Mouse (Mus musculus) megakaryocyte, embryonic 14.5 days (primary cell): ENCODE data around the gene Spint1. TPM values are rescaled to one million over a fixed set of nuclear protein-coding genes. Genes with fewer than 3 reads are reported as not detected.

Experiments used
- H3K27me3 ChIP-seq: replicated peaks from 2 replicates; pipeline ENCODE3; 2012; ENCODE audit warnings: inconsistent platforms
- H3K36me3 ChIP-seq: replicated peaks from 2 replicates; pipeline ENCODE3; 2012; ENCODE audit warnings: low read length, inconsistent platforms, mixed read lengths
- H3K4me1 ChIP-seq: 2 replicates; pipeline ENCODE4 v1.6.1; 2012; ENCODE audit warnings: inconsistent platforms
- H3K4me3 ChIP-seq: replicated peaks from 2 replicates; pipeline ENCODE3; 2012; ENCODE audit warnings: moderate library complexity, mild to moderate bottlenecking, inconsistent platforms
- H3K9me3 ChIP-seq: 2 replicates; pipeline ENCODE4 v1.6.1; 2012; ENCODE audit warnings: inconsistent platforms
- FLI1 ChIP-seq: IDR thresholded peaks from 2 replicates; pipeline ENCODE4 v1.6.1; 2012; ENCODE audit warnings: low read length, inconsistent platforms, mixed read lengths
- GATA1 ChIP-seq: IDR thresholded peaks from 3 replicates; pipeline ENCODE4 v1.6.1; 2012; ENCODE audit warnings: mixed read lengths, low read length, inconsistent platforms, borderline replicate concordance
- polyA plus RNA-seq: library from polyadenylated mRNA; stranded (reverse); fragments of >175 nt; gene quantifications from 2 replicates; pipeline ENCODE4 v1.2.3, GENCODE M21; 2012; ENCODE audit warnings: low replicate concordance; ENCODE audit not compliant: insufficient read depth

The Spint1 gene
- polyA plus RNA-seq, 1 experiment, result not detected

GRCm38 (mm10) chr2:119263813-119264212 is 26.7 kb downstream of the Spint1 start:
- Histone ChIP-seq H3K27me3 (peaks cover 28% of the 10 kb centered on the region), H3K36me3 (no peaks in the 10 kb centered on the region), H3K4me3 (no peak overlapping the region), H3K4me1 (peaks cover 40% of the 10 kb centered on the region), H3K9me3 (no peaks in the 10 kb centered on the region)
- TF ChIP-seq FLI1 (no peak), GATA1 (no peak)

- Histone ChIP-seq H3K4me1 (peaks cover 31% of the 10 kb centered on the region), H3K9me3 (no peaks in the 10 kb centered on the region), H3K36me3 (no peaks in the 10 kb centered on the region), H3K4me3 (peak overlapping the region; percentile 94), H3K27me3 (peaks cover 42% of the 10 kb centered on the region)
- TF ChIP-seq GATA1, result no peak
- no peak for TF ChIP-seq FLI1
Measured at GRCm38 (mm10) chr2:119270286-119270642, 33.1 kb downstream of the Spint1 start.

GRCm38 (mm10) chr2:119270643-119271331 is 33.6 kb downstream of the Spint1 start, which contains the start of gene Rhov:
Gene Rhov (minus strand): TSS chr2:119271272.
- TF ChIP-seq FLI1 (no peak), GATA1 (no peak)
- H3K27me3 ChIP-seq, result peaks cover 42% of the 10 kb centered on the region
- no peaks in the 10 kb centered on the region for H3K9me3 ChIP-seq
- H3K4me3 ChIP-seq, result peak within 1 kb of the TSS; percentile 94
- H3K36me3 ChIP-seq, result no peaks in the 10 kb centered on the region
- peaks cover 31% of the 10 kb centered on the region for H3K4me1 ChIP-seq

DNA sequence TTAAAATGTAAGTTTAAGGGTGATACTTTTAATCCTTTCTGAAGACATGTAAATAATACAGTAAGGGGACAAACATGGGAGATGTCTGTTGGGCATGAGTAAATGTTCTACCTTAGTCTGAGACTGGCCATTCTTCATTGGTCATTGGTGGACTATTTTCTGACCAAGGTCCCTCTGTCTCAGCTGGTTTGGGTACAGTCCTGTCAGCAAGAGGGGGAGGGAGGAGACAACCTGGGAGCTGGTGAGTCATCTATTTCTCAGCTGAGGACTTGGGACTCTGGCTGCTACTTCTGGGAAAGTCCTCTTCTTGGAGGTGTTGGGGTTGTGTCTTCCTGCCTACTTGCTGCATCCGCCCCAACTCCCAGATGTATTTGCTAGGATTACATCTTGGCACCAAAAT is 37.0 kb downstream of the Spint1 start:
- Histone ChIP-seq H3K9me3 (no peaks in the 10 kb centered on the region), H3K4me3 (no peak overlapping the region), H3K4me1 (peaks cover 31% of the 10 kb centered on the region), H3K36me3 (no peaks in the 10 kb centered on the region), H3K27me3 (peaks cover 27% of the 10 kb centered on the region)
- TF ChIP-seq GATA1 (no peak), FLI1 (no peak)

DNA sequence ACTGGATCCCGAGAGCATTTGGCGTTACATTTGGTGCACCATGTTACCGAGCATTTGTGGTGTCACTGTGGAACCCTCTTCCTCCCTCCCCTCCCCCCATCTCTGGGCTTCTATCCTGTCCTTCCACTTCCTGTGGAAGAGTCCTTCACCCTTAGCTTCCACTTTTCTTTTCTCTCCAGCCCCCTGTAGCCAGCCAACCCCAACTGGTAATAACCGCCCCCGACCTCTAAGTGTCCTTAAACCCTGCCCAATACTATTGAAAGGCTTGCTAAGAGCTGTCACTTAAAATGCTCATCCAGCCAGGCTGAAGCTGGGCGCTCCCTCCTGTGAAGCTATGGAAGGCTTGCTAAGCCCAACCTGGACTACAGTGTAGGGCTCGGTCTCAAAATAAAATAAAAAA is 39.8 kb downstream of the Spint1 start:
- Histone ChIP-seq H3K27me3 (peaks cover 4% of the 10 kb centered on the region), H3K9me3 (no peaks in the 10 kb centered on the region), H3K4me3 (peak overlapping the region; percentile 53), H3K36me3 (no peaks in the 10 kb centered on the region), H3K4me1 (peaks cover 16% of the 10 kb centered on the region; the same call in 1 of the 2 replicates)
- TF ChIP-seq GATA1 (no peak), FLI1 (no peak)

DNA sequence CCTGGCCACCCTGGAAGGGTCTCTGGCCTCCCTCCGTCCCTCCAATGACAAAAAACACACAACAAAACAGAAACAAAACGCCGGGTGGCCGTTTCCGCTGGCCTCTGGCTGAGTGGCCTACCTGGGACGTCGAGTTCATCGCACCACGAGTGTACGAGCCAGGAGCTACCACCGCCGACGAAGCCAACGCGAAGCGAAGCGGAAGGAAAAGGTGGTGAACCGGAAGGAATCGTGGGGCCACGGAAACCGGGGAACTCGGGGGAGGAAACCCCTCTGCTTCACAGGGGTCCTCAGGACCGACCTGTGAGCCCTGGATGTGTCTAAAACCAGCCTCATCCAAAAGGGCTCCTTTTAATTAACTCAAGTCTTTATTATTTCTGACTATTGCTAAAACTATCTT is 40.6 kb downstream of the Spint1 start:
- Histone ChIP-seq H3K36me3 (no peaks in the 10 kb centered on the region), H3K9me3 (no peaks in the 10 kb centered on the region), H3K4me3 (no peak overlapping the region), H3K27me3 (peaks cover 4% of the 10 kb centered on the region), H3K4me1 (peaks cover 16% of the 10 kb centered on the region; the same call in 1 of the 2 replicates)
- TF ChIP-seq FLI1 (no peak), GATA1 (no peak)

DNA sequence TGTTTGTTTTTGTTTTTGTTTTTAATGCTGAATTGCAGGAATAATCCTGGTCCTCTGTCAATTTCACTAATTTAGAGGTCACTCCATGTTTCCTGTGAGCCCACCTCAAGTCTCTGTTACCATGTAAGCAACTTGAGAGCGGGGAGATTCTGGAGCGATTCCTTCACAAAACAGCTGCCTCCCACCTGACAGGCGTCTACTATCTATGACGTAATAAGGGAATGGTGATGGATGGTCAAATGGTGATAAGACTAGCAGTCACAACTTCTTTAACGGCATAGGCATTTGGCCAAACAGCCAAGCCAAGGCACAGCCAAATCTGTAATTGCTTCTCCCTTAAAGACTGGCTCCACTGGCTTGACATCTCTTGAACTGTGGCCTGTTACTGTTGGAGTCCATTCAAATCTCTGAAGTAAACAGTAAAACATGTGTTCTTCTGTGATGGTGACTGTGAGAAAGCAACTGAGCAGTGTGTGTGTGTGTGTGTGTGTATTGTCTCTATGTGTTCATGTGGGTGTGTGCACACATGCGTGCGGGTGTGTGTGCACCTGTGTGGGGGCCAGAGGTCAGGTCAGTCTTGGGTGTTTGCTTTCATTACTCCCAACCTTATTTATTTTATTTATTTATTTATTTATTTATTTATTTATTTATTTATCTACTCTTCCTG is 44.9 kb downstream of the Spint1 start:
- no peak for TF ChIP-seq FLI1
- TF ChIP-seq GATA1, result no peak
- Histone ChIP-seq H3K36me3 (no peaks in the 10 kb centered on the region), H3K4me3 (no peak overlapping the region), H3K9me3 (no peaks in the 10 kb centered on the region), H3K27me3 (no peaks in the 10 kb centered on the region), H3K4me1 (peaks cover 2% of the 10 kb centered on the region; the same call in 1 of the 2 replicates)

DNA sequence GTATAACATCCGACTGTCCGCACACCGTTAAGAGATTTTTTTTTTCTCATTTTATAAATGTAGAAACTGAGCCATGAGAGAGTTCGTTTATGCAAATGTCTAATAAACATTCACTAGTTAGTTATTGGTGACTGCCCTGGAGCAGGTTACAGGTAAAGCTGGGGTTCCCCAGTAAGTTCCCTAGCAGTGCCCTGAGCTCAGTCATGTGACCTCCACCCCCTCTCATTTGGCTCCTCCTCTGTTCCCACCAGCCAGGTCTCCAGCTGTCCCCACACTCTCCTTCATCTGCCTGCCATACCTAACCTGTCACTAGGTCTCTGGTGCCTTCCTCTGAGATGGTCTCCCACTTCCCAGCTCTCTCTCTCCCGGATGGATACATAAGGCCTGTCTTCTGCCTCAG is 50.2 kb downstream of the Spint1 start:
- no peaks in the 10 kb centered on the region for H3K27me3 ChIP-seq
- H3K9me3 ChIP-seq, result no peaks in the 10 kb centered on the region
- H3K4me1 ChIP-seq, result peaks cover 24% of the 10 kb centered on the region
- TF ChIP-seq FLI1 (no peak), GATA1 (no peak)
- H3K36me3 ChIP-seq, result peaks cover 25% of the 10 kb centered on the region
- H3K4me3 ChIP-seq, result peak overlapping the region; percentile 97

DNA sequence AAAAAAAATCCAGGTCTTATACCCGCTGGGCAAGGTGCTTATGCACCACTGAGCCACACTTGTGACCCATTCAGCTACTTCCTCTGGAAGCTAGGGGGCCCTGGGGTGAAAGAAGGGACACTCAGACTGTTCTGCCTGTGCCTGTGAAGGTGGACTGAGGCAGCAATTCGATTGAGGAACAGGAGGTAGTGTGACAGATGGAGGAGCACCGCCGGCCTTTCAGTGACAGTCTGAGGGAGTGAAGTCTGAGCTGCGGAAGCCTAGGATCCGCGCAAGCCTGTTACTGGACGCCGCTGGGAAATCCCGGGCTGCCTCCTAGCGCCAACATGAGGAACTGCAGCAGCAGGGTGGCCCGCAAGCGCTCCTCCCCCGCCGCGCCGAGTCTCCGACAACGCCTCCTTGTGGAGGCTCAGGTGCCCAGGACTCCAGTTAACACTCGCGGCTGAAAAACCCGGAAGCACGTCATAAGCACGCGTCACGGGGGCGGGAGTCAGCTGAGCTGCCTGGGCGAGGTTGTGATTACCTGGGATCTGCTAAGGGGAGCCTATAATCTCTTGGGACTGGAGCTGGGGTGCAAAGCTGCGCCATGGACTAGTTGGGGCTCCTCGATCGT is 51.2 kb downstream of the Spint1 start, which contains the start of gene Vps18:
Gene Vps18, plus strand, starts transcription at position 471 of the 613 bp plus-strand sequence.
- H3K27me3 ChIP-seq, result no peaks in the 10 kb centered on the region
- no peaks in the 10 kb centered on the region for H3K9me3 ChIP-seq
- peak within 1 kb of the TSS; percentile 97 for H3K4me3 ChIP-seq
- H3K4me1 ChIP-seq, result peaks cover 25% of the 10 kb centered on the region
- H3K36me3 ChIP-seq, result peaks cover 35% of the 10 kb centered on the region
- TF ChIP-seq FLI1 (no peak), GATA1 (no peak)

DNA sequence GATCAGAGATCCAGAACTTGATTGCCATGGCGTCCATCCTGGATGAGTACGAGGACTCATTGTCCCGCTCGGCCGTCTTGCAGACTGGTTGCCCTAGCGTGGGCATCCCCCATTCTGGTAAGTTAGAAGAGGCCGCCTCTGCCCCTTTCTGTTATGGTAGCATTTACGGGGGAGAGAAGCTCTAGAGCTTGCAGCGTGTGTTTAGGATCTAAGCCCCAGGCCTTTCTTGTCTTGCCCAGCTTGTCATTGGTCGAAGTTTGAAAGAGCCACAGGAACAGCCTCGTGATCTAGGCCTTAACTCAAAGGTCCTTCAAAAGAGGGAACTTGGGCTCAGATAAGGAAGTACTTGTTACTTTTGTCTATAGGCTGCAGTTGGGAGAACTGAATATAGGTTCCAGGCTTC is 51.9 kb downstream of the Spint1 start:
- Histone ChIP-seq H3K36me3 (peaks cover 42% of the 10 kb centered on the region), H3K4me3 (peak overlapping the region; percentile 97), H3K4me1 (peaks cover 29% of the 10 kb centered on the region), H3K9me3 (no peaks in the 10 kb centered on the region), H3K27me3 (no peaks in the 10 kb centered on the region)
- no peak for TF ChIP-seq GATA1
- TF ChIP-seq FLI1, result no peak
